Mouse (Mus musculus) cerebellum, adult 18-20 months (tissue): ENCODE data around the gene Tnrc6c.

Experiments used
- DNase-seq, 2 experiments: peaks; one replicate each; pipeline ENCODE4 v3.0.0; 2021

The Tnrc6c gene

GRCm38 (mm10) chr11:117677594-117677993 lies 23.5 kb downstream of the Tnrc6c start:
- DNase-seq = no peak

- DNase-seq = no peak
Observed at GRCm38 (mm10) chr11:117678155-117678554, 24.1 kb downstream of the Tnrc6c start.

DNA sequence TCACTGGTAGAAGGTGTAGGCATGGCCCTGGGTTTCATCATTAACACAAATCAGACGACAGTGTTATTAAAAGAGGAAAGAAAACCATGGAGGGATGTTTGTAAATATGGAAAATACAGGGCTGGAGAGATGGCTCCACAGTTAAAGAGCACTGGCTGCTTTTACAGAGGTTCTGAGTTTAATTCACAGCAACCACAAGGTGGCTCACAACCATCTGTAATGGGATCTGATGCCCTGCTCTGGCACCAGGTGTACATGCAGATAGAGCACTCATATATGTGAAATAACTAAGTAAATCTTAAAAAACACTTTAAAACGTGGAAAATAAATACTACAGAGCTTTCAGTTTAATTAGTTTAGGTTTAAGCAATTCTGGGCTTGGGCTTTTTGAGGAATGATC lies 24.7 kb downstream of the Tnrc6c start:
- peak; percentile 34 to 39 for DNase-seq

GRCm38 (mm10) chr11:117684640-117685039 lies 30.6 kb downstream of the Tnrc6c start:
- DNase-seq = no peak

DNA sequence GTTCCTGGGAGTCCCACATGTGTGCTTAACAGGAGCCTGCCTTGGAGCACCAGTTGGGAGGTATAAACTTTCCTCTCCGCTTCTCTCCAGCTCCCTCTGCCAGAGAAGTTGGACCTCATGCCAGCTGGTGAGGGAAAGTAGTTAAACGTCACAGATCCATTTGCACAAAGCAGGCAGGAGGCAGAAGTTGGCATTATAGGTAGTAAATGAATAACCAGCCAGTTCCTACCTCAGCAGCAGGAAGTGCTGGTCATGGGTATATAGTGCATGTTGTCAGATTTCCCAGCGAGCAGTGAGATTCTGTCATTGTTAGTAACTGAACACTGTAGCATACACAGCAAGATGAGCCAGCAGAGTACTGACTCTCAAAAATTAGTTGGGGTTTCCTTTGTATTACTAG lies 31.4 kb downstream of the Tnrc6c start:
- no peak for DNase-seq

DNA sequence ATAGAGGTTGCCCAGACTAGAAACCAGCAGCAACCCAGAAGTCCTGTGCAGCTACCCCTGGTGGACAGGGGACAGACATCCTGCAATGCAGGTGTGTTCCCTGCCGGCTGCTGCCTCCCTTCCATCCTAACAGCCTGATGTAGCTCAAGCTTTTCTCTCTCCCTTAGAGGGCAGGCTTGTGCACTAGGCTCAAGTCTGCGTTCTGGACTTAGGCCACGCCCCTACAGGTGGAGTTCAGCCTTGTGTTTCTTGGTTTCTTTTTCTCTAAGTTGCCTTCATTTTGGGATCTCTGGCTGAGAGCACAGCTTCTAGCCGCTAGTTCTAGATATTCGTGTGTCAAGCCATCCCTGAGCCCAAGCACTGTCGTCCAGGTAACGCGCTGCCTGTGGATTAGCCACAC lies 31.9 kb downstream of the Tnrc6c start:
- DNase-seq = no peak

DNA sequence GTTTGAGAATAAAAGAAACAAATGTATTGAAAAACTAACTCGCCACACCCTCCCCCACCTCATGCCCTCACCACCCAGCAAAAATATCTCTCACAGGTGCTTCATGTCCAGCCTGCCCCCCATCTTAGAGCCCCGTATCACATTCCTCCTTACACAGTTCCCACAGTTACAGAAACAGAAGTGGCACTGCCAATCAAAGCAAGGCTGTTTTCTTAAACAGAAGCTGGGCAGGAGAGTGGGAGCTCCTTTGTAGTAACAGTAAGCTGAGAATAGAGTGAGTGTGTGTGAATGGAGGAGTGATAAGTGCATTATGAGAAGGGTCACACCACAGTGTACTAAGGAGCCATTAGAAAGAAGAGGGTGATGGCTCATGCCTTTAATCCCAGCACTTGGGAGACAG lies 34.5 kb downstream of the Tnrc6c start:
- no peak for DNase-seq

DNA sequence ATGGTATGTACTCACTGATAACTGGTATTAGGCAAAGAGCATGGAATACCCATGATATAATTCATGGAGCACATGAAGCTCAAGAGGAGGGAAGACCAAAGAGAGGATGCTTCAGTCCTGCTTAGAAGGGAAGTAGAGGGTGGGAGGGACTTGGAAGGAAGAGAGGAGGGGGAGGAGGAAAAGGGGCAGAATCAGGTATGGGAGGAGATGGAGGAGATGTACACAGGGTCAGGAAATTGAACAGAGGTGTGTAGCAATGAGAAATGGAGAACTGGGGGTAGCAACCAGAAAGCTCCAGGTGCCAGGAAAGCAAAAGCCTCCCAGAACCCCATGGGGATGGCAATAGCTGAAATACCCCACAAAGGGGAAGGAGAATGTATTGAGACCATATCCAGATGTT lies 37.2 kb downstream of the Tnrc6c start:
- no peak for DNase-seq

- no peak for DNase-seq
Observed at GRCm38 (mm10) chr11:117694050-117694449, 40.0 kb downstream of the Tnrc6c start.

DNA sequence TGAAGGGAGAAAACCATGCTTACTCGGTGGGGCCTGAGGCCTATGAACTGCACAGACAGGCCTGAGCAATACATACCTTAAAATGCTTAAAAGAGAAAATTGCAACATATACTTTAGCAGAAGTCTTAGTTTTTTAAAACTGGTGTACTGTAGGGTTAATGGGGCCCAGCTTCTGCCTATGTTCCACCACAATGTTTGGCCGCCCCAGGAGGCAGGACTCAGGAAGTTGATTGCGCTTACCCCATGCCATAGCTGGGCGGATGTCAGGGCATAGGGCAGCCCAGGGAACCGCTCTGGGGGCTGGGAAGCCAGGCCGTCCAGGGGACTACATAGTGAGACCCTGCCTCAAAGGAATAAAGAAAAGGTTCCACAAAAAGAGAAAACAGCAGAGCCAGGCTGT lies 42.5 kb downstream of the Tnrc6c start:
- no peak for DNase-seq

DNA sequence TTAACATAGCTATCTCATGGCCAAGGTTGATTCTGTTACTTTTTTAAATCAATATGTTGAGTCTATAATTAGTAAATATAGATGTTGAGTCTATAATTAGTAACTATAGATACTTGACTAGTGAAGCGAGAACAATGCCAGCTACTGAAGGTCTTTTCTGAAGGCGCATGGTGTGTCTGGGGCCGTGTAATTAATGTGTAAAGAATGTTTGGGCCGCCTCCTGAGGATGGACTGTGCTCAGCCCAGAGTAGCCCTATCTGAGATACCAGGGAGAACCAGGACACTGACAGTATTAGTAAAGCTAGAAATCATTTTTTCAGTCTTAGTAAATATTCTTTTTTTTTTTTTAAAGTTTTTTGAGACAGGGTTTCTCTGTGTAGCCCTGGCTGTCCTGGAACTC lies 46.8 kb downstream of the Tnrc6c start:
- DNase-seq = no peak

DNA sequence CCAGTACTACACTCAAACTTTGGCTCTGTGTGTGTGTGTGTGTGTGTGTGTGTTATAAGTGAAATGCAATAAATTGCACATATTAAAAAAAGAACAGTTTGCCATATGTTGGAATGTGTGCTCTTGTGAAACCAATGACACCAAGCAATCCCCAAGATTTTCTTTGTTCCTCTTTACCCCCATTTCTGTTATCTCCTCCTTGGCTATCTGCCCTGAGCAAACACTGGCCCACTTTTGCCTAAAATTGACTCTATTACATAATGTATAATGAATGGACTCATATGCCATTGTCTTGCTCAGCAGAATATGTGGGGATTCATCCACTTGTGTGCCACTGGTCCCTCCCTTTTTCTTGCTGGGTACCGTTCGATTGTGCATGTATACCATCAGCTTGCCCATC lies 52.2 kb downstream of the Tnrc6c start:
- no peak for DNase-seq

DNA sequence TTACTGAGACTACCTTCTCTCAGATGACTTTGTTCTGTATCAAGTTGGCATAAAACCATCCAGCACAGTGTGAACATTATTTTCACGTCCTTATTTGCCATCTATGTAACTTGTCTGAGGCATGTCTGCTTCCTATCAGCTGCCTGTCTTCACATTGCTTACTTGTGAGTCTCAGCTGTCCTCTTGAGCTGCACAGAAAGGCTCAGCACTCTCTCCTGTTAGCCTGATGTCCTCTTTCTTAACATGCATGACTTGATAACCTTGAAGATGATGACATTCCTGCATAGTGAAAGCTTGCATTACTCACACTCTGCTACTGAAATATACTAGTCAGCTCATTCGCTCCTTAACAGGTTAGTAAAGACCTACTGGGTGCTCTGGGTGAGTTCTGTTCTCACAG lies 53.1 kb downstream of the Tnrc6c start:
- no peak for DNase-seq

DNA sequence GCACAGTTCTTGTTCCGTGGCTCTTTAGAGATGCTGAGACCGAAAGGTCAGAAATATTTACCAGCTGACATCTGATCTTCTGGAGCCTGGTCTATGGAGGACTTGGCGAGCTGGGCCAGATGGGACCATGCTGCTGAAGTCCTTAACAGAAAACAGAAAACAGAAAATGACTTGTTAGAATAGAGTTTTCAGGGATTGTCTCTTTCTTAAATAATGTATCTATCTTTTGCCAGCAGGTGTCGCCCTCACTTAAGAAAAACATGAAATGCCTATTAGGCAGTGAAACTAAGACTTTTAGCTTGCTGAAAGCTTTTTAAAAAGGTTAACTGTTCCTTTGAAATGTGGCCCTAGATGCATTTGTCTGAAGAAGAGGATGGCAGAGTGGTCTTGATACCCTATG lies 55.2 kb downstream of the Tnrc6c start:
- peak; percentile 64 to 75 for DNase-seq

DNA sequence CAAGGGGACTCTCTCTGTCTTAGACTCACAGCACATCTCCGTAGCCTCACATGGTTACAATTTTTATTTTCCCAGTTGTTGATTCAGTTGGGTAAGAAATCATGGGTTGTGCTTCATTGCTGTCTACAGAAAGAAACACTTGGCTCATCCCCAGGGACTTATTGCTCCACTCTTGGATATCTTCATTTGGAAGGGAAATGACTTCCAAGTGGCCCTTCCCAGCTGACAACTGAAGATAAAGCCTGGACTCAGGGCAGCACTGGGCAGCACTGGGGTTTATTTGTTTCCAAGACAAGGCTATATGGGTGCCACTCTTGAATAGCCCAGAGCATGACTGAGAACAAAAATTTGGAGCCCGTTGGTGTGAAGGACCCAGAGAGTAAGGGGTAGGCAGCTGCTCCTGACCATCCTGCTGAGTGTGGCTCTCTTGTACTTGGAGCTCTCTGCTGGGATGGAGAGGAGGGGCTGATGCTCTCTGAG lies 56.8 kb downstream of the Tnrc6c start:
- DNase-seq = no peak

- DNase-seq = no peak
Observed at GRCm38 (mm10) chr11:117712065-117712464, 58.0 kb downstream of the Tnrc6c start.

GRCm38 (mm10) chr11:117713375-117713774 lies 59.3 kb downstream of the Tnrc6c start:
- DNase-seq = no peak

- no peak for DNase-seq
Observed at GRCm38 (mm10) chr11:117718838-117719237, 64.7 kb downstream of the Tnrc6c start.

GRCm38 (mm10) chr11:117724604-117725301 lies 70.7 kb downstream of the Tnrc6c start:
- DNase-seq = no peak

DNA sequence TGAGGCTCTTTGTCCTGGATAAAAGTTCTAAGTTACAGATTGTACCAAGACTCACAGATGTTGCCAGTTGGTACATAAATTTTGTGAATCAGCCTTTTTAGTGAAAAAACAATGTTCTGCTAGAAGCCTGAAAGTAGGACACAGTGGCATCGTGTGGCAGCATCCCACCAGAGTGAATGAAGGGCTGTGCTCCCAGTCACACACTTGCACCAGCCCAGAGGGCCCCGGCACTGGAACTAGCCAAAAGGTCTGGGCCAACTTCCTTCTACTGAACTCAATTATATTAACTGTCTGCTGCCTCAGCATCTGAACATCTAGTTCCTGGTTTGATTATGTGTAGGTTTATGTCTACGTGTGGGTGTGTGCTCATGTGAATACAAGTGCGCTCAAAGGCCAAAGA lies 72.9 kb downstream of the Tnrc6c start:
- DNase-seq = no peak

DNA sequence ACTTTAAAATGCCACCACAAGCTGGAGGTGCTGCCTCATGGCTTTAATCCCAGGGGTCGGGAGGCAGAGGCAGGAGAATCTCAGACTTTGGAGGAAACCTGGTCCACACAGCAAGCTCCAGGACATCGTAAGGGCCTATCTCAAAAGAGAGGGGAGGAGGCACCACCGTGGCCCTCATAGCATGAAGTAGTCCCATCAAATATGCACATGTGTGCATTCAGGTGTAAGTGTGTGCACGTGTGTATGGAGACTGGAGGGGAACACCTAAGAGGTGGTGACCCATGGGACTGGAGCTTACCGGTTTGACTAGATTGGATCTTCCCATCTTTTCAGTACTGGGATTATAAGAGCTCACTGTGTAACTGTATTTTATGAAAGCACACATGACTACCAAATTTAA lies 74.2 kb downstream of the Tnrc6c start:
- DNase-seq = no peak

DNA sequence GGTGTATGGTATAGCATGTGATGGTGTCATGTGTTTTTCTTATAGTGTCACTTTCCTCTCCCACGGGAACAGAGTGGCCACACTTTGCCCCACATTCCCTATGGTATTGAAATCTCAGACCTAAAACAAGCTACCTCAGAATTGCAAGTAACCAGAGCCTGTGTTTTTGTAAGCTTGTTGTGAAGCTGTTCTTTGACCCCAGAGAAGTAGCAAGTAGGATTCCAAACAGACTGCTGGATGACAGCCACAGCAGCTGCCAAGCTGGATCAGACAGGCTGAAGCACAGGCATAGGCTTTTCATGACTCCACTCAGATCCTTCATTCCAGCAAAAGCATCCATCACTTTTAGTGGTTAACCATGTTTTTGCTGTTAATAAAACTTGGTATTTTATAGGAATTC lies 74.8 kb downstream of the Tnrc6c start:
- no peak for DNase-seq

DNA sequence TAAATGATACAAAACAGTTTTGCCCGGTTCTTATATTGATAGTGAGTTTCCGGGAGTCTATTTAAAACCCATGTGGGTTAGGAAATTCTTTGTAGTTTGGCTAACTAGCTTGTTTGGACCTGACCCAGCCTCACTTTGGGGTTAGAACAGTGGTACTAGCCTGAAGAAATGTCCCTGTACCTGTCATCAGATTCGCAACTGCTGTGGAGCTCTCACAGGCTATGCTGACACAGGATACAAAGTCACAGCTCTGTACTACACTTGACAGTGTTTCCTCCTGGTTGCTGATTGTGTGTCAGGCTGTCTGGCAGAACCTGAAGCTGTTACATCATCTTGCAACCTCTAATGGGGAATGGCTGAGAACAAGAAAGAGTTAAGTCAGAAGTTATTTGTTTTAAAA lies 75.3 kb downstream of the Tnrc6c start:
- DNase-seq = no peak

- DNase-seq = no peak
Observed at GRCm38 (mm10) chr11:117729798-117730489, 75.9 kb downstream of the Tnrc6c start.

DNA sequence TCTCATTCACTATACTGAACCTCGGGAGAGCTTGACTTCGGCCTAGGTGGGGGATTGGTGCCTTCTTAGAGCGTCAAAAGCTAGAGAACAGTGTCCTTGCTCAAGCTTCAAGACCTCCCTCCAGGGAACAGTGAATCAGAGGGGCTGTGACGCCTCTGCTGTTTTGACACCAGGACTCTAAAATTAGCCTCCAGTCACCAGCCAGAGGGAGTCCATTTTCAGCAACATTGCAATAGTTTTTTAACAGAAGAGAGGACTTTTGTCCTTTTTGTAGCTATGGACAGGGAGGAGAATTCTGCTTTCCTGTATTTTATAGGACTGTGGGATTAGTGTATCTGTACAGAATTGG lies 76.4 kb downstream of the Tnrc6c start:
- no peak for DNase-seq
